Mouse (Mus musculus) lung, postnatal 25 days (tissue): ENCODE measurements around the gene Ccpg1.
A peak's percentile ranks its signal among the peaks of the same experiment; 100 is the strongest.

Experiments
- DNase-seq: peaks from one replicate; pipeline ENCODE4 v3.0.0; 2022; ENCODE audit warnings: low spot score

Gene Ccpg1

DNA sequence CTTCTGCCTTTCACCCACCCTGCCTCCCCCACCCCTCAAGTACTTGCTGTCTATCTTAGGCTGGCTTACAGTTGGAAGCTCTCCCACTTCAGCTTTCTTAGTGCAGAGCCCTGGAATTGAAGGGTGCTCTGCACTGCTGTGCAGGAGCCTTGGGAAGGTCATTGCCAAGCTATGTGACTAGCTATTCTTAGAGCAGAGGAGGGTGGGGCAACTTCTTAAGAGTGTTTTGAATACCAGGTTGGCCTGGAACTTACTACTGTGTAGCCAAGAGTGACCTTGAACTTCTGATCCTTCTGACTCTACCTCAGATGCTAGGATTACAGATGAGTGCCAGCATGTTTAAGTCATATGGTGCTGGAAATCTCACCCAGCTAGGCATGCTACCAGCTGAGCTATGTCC is 10.9 kb downstream of the Ccpg1 start:
- no peak for DNase-seq

DNA sequence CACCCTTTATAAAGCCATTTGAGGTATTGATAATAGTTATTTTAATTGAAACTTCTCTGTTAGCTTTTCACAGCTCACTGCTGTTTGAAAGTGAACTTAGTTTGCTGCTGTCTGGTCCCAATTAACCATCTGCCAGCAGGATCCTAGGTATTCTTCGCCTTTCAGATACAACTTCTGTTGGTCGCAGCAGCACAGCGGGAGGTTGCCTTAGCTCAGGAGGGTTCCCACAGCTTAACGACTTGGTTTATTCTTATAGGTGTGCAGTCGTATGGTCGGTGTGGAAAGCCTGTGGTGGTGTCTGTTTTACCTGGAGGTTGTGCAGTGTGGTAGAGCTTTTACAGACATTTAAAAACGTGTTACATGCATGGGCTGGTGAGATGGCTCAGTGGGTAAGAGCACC is 11.6 kb downstream of the Ccpg1 start:
- DNase-seq = no peak

DNA sequence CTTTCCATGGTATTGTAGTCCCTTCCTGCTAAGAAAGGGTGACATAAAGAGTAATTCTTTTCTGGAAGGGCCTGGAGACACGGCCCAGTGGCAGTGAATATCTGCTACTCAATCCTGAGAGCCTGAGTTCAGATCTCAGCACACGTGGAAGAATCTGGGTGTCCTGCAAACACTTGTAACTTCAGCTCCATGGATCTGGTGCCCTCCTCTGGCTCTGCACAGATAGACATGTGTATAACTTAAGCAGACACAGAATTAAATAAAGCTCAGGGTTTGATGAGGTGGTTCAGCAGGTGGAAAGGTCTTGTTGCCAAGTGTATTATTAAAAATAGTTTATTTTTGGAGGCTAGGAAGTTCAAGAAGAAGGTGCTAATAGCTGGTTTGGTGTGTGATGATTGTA is 15.3 kb downstream of the Ccpg1 start:
- DNase-seq = no peak

DNA sequence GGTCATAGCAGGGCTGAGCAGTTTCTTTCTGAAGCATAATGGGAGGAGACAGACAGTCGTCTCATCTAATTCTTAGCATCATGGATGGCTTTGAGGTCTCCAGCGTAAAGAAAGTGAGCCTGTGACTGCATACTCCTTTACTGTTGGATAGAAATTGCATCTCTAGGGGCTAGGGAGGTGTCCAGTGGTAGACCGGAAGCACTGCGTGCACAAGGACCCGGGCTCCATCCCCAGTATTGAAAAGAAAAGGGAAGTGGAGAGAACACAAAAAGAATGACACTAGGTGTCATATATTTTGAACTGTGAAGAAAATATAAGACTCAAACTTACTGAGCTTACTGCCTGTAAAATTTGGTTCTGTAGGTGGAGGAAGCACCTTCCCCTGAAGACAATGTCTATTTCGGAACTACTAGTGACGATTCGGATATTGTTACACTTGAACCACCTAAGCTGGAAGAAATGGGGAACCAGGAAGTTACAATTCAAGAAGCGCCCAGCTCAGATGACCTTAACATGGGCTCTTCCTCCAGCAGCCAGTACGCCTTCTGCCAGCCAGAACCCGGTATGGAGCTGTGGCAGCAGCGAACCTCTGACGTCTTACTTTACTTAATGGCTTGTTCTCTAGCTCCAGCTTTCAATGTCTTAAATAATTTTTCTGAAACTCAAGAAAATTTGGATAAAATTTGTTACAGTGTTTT is 16.2 kb downstream of the Ccpg1 start:
- DNase-seq = no peak

DNA sequence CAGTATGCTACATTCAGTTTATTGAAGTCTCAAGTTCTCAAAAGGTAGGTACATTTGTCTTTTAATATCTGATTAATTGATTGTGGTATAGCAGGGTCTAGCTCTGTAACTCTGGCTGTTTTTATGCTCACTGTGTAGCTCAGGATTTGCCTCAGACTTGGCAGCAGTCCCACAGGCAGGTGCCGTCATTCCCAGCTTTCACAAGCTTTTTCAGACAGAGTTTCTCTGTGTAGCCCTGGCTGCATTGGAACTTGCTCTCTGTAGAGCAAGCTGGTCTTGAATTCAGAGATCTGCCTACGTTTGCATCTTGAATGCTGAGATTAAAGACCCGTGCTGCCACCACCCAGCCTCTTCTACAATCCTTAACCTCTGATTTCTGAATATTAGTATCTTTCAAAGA is 16.9 kb downstream of the Ccpg1 start:
- no peak for DNase-seq

DNA sequence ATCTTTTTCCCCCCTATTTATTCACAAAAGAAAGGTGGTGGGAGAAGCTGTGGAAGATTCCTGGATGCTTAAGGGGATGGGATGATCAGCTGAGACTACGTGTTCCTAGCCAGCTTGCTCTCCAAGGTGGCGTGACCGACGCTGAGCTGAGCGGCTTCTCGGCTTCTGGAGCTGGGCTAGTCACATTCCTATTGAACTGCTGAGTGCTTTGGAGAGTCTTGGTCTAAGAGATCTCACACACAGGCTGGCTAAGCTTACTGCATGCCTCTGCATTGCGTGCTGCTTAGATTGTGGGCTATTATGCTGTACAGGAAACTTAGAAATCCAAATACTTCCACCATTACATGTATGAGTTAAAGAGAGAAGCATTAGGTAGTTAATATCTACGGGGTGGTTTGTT is 18.8 kb downstream of the Ccpg1 start:
- peak; percentile 58 for DNase-seq

DNA sequence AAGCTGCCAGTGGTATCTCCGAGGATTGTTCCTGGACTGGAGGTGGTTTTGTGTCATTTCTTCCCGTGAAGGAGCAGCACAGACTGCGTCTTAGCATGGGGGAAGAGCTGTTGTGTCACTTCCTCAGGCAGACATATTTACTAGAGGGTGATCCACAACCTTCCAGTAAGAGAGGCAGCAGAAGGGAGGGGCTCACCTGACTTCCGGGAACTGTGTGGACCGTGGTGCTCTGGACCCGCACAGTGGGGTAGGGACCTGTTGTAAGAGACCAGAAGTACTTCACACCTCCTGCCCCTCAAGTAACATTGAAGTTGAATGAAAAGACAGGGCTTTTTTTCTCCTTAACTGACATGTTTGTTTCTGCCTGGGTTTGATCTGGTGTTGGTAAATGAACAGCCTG is 19.9 kb downstream of the Ccpg1 start:
- no peak for DNase-seq

DNA sequence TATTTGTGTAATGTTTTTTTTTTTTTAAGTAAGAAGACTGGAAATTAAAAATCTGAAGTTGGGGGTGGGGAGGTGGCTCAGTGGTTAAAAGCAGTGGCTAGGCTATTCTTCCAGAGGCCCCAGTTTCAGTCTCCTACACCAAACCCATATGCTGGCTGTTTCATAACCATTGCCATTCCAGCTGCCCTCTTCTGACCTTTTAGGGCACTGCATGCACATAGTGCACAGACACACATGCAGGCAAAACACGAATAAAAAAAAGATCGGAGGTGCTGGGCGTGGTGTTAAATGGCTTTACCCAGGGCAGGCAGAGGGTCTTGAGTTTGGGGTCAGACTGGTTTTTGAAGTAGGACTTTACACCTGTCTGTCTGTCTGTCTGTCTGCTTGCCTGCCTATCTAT is 20.9 kb downstream of the Ccpg1 start:
- no peak for DNase-seq

DNA sequence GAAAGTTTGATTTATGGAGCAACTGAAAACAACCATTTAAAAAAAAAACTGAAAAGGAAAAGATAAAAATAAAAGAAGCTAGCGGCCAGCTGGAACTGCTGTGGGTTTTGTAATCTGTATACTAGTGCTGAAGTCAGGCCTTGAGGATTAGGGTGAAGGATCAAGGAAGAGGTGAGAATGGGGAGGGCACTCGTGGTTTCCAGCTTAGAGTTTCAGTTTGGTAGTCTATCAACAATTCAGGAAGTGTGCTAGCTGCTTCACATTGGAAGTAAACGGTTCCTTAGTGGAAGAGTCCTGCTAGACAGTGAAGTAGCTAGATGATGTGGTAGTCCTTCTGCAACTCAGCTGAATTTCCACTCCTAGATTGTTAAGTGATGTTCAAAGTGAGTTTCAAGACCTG is 23.2 kb downstream of the Ccpg1 start:
- DNase-seq = no peak

DNA sequence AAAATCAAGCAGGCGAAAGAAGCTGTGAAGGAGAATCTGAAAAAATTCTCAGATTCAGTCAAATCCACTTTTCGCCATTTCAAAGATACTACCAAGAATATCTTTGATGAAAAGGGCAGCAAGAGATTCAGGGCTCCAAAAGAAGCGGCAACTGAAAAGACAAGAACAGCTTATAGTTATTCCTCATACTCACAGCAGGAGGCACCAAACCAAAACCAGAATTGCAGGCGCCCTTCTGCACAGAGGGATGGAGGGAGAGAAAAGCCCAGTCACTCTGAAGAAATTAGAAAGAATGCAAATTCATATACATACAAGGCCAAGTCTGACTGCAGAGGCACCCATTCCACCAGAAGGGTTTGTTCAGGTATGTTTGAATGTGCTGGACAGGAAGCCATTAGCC is 27.4 kb downstream of the Ccpg1 start:
- no peak for DNase-seq

DNA sequence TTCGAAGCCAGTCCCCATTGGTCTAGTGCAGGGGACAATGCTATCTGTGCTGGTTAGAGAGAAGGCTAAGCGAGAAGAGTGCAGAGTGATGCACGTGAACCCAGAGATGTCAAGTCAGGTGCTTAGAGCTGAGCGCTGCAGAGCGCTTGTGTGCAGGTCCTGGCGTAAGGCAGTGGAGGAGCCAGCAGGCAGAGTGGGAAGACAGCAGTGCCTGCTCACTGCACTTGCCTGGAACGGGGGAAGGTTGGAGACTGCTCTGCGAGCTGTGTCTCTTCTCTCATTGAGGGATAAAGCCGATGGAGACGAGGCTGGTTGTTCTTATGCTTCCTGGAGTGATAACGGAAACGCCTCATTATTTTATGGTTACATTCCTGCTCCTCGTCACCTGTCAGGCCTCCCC is 29.5 kb downstream of the Ccpg1 start:
- DNase-seq = no peak

DNA sequence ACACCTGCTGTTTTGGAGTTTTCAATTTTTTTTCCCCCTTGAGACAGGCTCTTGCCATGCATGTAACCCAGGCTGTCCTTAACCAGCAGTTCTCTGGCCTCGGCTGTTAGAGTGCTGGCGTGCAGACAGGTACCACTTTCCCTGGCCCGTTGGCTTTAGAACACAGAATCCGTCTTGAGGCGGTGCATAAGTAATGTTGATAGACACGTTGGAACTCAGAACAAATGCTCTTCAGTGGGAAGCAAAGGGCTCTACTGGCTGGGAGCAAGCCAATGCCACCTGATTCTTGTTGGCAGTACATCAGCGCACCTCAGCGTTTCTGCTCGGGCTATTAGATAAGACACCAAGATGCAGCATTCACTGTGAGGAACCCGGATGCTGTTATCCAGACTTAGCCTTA is 34.6 kb downstream of the Ccpg1 start:
- peak; percentile 70 for DNase-seq

DNA sequence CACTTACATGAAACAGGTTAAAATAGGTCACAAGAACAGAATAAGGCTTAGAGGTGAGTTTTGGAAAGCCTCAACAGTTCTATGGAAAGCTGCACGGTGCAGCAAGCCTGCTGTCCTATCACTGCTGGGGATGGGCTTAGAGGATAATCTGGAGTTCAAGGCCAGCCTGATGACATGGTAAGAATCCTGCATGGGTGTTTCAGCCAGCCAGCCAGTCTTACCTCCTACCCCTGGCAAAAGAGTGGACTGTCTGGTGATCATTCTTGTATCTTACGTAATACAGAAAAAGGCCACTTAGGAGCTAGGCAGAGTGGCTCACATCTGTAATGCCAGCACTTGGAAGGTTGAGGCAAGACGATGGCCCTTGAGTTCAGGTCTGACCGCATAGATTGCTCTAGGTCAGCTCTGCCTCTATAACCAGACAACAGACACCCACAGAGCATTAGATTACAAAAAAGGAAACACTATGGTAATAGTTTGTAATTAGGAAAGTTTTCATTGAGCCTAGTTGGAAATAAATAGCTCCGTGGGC is 35.4 kb downstream of the Ccpg1 start:
- DNase-seq = peak; percentile 45

DNA sequence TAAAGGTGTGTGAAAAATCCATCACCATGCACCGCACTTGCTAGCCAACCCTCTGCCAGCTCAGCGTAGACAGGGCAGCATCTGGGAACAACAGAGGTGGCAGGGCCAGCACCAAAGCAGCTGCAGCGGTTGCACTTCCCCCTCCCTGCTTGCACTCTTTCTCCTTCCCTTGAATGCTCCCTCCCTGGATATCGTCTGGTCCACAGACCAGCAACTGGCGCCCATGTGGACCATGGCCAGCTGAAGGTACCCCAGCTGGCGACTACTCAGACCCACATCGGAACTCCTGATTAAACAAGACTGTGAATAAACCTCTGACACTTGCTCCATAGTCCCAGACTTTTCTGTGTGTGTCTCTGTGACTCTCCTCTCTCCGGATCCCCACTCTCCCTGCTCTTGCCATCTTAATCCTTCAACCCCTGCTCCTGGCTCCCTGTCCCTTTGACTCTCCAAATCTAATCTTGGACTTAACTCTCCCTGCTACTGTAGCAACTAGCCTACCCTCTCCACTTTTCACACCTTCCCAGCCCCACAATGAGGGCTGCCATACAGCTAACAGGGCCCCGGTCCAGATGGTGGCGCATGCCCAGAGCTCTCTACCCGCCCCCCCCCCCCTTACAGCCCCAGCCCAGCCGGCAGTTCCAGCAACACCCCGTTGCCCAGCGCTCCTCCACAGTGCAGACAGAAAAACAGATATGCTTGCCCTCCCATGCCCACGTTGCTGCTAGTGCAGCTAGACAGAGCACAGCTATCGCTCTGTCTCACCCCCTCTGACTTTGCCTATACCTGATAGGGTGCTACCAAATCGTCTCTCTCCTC is 40.8 kb downstream of the Ccpg1 start:
- no peak for DNase-seq

DNA sequence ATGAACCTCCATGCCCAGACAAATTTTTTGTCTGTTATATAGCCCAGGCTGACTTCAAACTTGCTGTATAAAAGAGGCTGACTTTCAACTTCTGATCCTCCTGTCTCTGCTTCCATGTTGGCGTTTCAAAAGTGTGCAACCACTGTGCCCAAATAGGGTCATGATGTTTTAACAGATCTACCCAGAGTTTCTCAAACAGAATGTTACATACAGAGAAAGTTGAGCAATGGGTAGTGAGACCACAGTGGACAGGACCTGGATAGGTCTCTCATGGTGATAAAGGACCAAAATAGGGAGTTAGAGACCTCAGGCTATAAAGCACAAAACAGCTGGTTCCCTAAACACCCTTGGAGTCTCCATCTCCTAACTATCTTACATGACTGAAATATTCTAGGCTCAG is 45.2 kb downstream of the Ccpg1 start:
- no peak for DNase-seq

DNA sequence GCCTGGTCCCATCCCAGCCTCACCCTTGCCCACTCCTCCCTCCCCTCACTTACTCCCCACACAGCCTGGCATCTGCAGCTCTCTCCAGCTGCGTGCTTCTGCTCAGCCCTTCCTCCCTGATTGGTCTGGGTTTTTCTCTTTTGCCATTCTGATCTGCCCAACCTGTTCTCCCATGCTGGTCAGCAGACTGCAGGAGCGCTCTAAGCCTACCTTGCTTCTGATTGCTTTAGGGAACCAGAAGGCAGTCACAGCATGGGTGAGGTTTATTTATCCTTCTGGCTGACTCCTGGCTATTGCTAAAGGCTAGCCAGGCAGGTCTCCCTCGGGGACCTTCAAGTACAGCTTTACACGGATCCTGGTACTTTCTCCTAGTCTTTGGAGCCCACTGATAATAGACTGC is 46.2 kb downstream of the Ccpg1 start:
- DNase-seq = no peak

DNA sequence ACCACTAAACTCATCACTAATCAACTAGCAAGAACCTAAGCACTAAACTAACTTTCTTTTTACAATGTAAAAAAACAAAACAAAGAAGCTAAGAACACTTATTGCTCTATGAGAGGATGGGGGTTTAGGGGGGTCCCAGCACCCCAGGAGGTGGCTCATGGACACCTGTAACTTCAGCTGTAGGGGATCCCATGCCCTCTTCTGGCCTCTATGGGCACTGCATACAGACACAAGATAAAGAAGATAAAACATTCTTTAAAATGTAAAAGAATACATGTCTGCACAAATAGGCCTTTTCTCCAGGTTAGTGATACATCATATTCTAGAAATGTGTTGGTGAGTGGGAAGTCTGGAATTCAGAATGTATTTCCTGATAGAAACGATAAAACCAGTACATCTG is 48.2 kb downstream of the Ccpg1 start:
- DNase-seq = no peak

DNA sequence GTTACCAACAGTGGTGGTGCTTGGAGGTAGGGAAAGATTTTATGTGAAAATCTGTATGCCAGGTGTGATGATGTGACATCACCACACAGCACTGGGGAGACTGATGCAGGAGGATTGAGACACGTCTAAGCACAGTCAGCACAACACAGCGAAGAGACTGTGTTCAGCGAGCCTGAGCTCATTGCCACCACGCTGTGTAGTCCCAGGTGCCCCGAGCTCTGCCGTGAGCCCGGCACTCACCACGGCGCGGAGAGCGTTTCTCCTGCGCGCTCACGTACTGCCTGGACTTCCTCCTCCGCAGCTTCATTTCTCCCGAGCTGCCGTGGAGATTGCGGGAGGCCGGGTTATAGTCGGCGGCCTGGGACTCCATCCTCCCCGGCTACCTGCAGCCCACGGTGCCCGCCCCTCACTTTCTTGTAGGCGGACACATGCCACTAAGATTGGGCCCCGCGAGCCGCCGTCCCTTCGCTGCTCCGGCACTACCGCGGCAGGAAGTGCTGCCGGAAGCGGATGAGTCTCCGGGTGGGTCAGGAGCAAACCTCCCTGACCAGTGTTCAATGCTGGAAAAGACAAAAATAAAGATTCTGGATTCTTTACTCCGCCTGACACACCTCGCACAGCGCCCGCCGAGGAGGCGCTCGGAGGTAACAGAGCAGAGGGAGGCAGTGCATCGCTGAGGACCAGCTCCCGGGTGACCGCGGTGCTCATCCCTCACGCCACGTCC is 54.2 kb downstream of the Ccpg1 start:
- DNase-seq = peak; percentile 93

DNA sequence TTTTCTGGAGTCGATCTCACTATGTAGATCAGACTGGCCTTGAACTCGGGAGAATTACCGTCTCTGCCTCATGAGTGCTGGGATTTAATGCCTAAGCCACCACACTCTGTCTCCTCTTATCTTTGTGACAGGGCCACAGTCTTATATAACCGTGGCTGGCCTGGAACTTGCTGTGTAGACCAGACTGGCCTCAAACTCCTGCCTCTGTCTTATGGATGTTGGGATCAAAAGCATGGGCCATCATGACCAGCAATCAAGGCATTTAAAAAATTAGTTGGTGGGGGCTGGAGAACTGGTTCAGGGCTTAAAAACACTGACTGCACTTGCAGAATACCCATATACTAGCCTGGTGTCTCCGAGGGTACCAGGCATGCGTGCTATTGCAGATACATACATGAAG is 54.9 kb downstream of the Ccpg1 start, which contains the start of gene Pigb:
Gene Pigb, minus strand, starts transcription at position 299 of the 400 bp plus-strand sequence.
- no peak for DNase-seq

DNA sequence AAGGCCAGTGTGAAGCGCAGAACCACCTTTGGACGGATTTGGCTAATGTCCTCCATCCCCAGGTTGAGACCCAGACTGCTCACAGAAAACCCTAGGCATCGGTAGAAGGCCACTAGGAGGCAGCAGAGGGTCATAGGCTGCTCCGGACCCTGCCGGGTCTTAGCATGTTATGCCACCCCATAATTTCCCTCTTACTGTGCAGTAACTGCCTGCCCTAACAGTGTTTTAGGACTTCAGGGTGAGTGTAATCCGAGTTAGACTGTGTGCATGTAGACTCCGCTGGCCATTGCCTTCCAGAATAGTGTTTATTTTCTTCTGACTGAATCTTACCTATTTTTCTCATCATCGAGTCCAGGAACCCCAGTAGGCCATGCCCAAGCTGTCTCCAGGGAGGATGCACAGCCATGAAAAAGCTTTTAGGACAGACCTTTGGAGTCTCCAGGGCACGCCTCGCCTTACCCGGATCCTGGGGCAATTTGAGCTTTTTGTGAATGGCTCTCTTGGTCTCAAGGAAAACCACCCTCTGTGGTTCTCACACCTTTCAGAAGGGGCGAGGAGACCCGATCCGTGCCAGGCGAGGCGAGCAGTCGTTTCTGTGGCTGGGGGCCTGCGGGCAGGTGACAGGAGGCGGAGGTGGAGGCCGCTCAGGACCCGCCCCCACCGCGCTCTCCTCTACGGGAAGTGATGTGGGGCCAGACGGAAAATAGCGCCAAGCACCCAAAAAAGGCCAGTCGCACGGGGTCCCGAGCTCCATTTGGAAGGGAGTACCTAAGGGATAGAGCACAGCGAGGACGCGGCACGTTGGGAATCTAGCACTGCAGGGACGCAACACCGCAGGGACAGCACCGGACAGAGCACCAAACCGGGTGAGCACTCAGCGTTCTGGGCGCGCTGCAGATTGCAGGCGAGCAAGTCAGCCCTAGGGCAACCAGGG is 59.2 kb downstream of the Ccpg1 start, which contains the start of gene Rab27a:
Gene Rab27a, plus strand, starts transcription at position 709 of the 934 bp plus-strand sequence.
- peak; percentile 91 for DNase-seq

DNA sequence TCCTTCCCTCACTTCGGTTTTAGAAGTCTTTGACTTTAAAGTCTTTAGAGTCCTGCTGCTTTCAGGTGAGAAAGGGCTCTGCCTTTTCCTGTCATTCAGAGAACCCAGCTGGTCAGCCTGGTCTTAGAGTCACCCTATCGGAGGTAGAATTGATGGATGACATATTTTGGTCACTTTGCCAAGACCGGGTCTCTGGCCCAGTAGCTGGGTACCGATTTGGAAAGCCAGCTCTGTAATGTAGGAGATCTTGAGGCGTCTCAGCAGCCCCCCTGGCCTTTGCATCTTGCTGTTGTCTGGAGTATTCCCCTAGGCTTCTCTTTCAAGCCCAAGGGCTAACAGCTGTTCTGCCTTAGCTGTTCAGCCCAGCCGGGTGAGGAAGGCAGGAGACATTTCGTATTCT is 60.0 kb downstream of the Ccpg1 start:
- DNase-seq = no peak

DNA sequence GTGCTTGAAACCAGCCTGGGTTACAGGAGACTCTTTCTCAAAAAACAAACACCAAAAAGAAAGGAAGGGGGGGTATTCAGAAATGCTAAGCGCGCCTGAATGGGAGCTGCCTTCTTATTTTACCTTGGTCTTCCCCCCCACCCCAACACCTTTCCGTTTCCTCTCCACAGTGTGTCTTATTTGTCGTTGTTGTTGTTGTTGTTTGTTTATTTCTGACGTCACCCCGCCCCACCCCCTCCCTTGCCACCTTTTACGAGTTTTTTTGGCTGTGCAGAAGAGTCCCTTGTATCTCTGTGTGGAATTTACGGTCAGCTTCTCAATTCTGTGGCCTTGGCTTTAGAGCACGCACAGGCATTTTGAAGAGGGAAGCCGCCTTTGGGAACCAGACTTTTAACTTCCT is 60.5 kb downstream of the Ccpg1 start:
- DNase-seq = no peak
